Mouse (Mus musculus): ENCODE measurements around the gene Micall2. TPM values are rescaled to one million over a fixed set of nuclear protein-coding genes. Genes with fewer than 3 reads are reported as not detected.

The Micall2 gene
- polyA plus RNA-seq, 1 experiment from 2014 or later: 6.6 TPM

DNA sequence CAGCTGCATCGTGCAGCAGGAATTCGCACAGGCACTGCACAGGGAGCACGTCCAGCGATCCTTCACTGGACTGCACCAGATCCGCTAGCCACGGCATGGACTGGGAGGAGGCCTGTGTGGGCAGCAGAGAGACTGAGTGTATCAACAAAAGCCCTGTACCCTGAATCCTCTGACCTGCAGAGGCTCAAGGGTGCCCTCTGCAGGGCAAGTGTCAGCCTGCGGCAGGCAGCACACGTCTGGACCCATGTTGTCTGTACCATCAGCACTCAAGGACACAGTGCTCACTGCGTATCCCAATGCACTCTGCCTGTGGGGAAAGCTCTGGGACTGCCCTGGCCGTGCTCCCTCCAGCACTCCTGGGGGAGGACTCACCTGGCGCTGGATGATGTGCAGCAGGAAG lies 28.2 kb upstream of the Micall2 start:
- no peaks in the 10 kb centered on the region for H3K9me3 ChIP-seq (ENCODE audit: control insufficient read depth, low read length)
- H3K9ac ChIP-seq (ENCODE audit: low read length): no peak overlapping the region
- TF ChIP-seq CTCF (IDR thresholded peaks at IDR 0.05; ENCODE audit: low read depth): peak; percentile 69
- TF ChIP-seq EP300 (optimal IDR thresholded peaks at IDR 0.05): no peak
- DNase-seq (ENCODE audit: low spot score) (peak; percentile 47), ATAC-seq (ENCODE audit: low FRiP score, low TSS enrichment) (0 out of 2 replicates have a peak, but pooled peaks have one; percentile 7)
- peaks cover 33% of the 10 kb centered on the region for H3K36me3 ChIP-seq (ENCODE audit: control insufficient read depth, insufficient read depth, low read length)
- H3K4me3 ChIP-seq (ENCODE audit: low read depth, low read length): no peak overlapping the region
- H3K27ac ChIP-seq (replicated peaks): no peak overlapping the region
- H3K27me3 ChIP-seq (ENCODE audit: control insufficient read depth, insufficient read depth, low read length): no peaks in the 10 kb centered on the region
- no peak overlapping the region for H3K4me2 ChIP-seq (replicated peaks; ENCODE audit: low read depth)
- H3K4me1 ChIP-seq (replicated peaks; ENCODE audit: control insufficient read depth, insufficient read depth): no peaks in the 10 kb centered on the region
- whole genome bisulfite sequencing: 70% methylated on average over 11 of the region's 11 CpGs

GRCm38 (mm10) chr5:139758096-139758495 lies 22.0 kb upstream of the Micall2 start:
- H3K36me3 ChIP-seq (ENCODE audit: control insufficient read depth, insufficient read depth, low read length): peaks cover 45% of the 10 kb centered on the region
- no peak for DNase-seq (ENCODE audit: low spot score)
- no peak overlapping the region for H3K9ac ChIP-seq (ENCODE audit: low read length)
- H3K27me3 ChIP-seq (ENCODE audit: control insufficient read depth, insufficient read depth, low read length): no peaks in the 10 kb centered on the region
- H3K4me2 ChIP-seq (replicated peaks; ENCODE audit: low read depth): no peak overlapping the region
- WGBS: 83% methylated on average over 16 of the region's 16 CpGs
- no peaks in the 10 kb centered on the region for H3K4me1 ChIP-seq (replicated peaks; ENCODE audit: control insufficient read depth, insufficient read depth)
- no peaks in the 10 kb centered on the region for H3K9me3 ChIP-seq (ENCODE audit: control insufficient read depth, low read length)
- TF ChIP-seq CTCF (IDR thresholded peaks at IDR 0.05; ENCODE audit: low read depth): no peak
- TF ChIP-seq EP300 (optimal IDR thresholded peaks at IDR 0.05): no peak
- no peak overlapping the region for H3K4me3 ChIP-seq (ENCODE audit: low read depth, low read length)
- H3K27ac ChIP-seq (replicated peaks): no peak overlapping the region
- no peak for ATAC-seq (ENCODE audit: low FRiP score, low TSS enrichment)

DNA sequence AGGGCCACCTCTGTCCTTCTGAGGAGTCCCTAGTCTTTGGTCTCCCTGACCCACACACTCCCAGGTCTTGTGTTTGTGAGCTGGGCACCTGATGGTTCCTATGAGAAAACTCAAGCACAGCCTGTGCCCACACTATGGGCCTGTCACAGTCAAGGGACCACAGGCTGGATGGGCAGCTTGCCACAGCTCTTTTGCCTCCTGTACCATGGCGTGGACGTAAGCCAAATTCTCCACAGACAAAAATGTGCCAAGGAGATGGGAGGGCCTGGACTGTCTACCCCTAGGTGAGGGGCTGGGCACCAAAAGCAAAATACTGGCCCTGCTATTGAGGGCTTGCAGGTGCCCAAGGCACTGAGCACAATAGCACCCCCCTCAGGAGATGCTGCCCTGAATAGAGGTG lies 20.4 kb upstream of the Micall2 start:
- Histone ChIP-seq H3K4me1 (replicated peaks; ENCODE audit: control insufficient read depth, insufficient read depth) (no peaks in the 10 kb centered on the region), H3K27ac (replicated peaks) (no peak overlapping the region), H3K36me3 (ENCODE audit: control insufficient read depth, insufficient read depth, low read length) (peaks cover 36% of the 10 kb centered on the region), H3K9ac (ENCODE audit: low read length) (no peak overlapping the region), H3K27me3 (ENCODE audit: control insufficient read depth, insufficient read depth, low read length) (no peaks in the 10 kb centered on the region), H3K9me3 (ENCODE audit: control insufficient read depth, low read length) (no peaks in the 10 kb centered on the region), H3K4me3 (ENCODE audit: low read depth, low read length) (no peak overlapping the region), H3K4me2 (replicated peaks; ENCODE audit: low read depth) (no peak overlapping the region)
- WGBS: 88% methylated on average over 2 of the region's 2 CpGs
- ATAC-seq (ENCODE audit: low FRiP score, low TSS enrichment): no peak
- no peak for TF ChIP-seq CTCF (IDR thresholded peaks at IDR 0.05; ENCODE audit: low read depth)
- no peak for TF ChIP-seq EP300 (optimal IDR thresholded peaks at IDR 0.05)
- no peak for DNase-seq (ENCODE audit: low spot score)

GRCm38 (mm10) chr5:139756135-139756534 lies 20.0 kb upstream of the Micall2 start:
- no peak overlapping the region for H3K9ac ChIP-seq (ENCODE audit: low read length)
- DNase-seq (ENCODE audit: low spot score): no peak
- no peaks in the 10 kb centered on the region for H3K4me1 ChIP-seq (replicated peaks; ENCODE audit: control insufficient read depth, insufficient read depth)
- H3K27ac ChIP-seq (replicated peaks): no peak overlapping the region
- no peaks in the 10 kb centered on the region for H3K27me3 ChIP-seq (ENCODE audit: control insufficient read depth, insufficient read depth, low read length)
- TF ChIP-seq CTCF (IDR thresholded peaks at IDR 0.05; ENCODE audit: low read depth): no peak
- TF ChIP-seq EP300 (optimal IDR thresholded peaks at IDR 0.05): no peak
- H3K4me2 ChIP-seq (replicated peaks; ENCODE audit: low read depth): no peak overlapping the region
- WGBS: 85% methylated on average over 12 of the region's 12 CpGs
- H3K9me3 ChIP-seq (ENCODE audit: control insufficient read depth, low read length): no peaks in the 10 kb centered on the region
- H3K36me3 ChIP-seq (ENCODE audit: control insufficient read depth, insufficient read depth, low read length): peaks cover 39% of the 10 kb centered on the region
- no peak for ATAC-seq (ENCODE audit: low FRiP score, low TSS enrichment)
- H3K4me3 ChIP-seq (ENCODE audit: low read depth, low read length): no peak overlapping the region

- WGBS: 24% methylated on average over 12 of the region's 12 CpGs
- no peaks in the 10 kb centered on the region for H3K9me3 ChIP-seq (ENCODE audit: control insufficient read depth, low read length)
- H3K27ac ChIP-seq (replicated peaks): no peak overlapping the region
- peak; percentile 70 for DNase-seq (ENCODE audit: low spot score)
- no peak overlapping the region for H3K4me3 ChIP-seq (ENCODE audit: low read depth, low read length)
- no peaks in the 10 kb centered on the region for H3K4me1 ChIP-seq (replicated peaks; ENCODE audit: control insufficient read depth, insufficient read depth)
- H3K27me3 ChIP-seq (ENCODE audit: control insufficient read depth, insufficient read depth, low read length): no peaks in the 10 kb centered on the region
- no peak overlapping the region for H3K9ac ChIP-seq (ENCODE audit: low read length)
- ATAC-seq (ENCODE audit: low FRiP score, low TSS enrichment): no peak
- peak; percentile 84 for TF ChIP-seq CTCF (IDR thresholded peaks at IDR 0.05; ENCODE audit: low read depth)
- no peak for TF ChIP-seq EP300 (optimal IDR thresholded peaks at IDR 0.05)
- no peak overlapping the region for H3K4me2 ChIP-seq (replicated peaks; ENCODE audit: low read depth)
- peaks cover 34% of the 10 kb centered on the region for H3K36me3 ChIP-seq (ENCODE audit: control insufficient read depth, insufficient read depth, low read length)
Observed at GRCm38 (mm10) chr5:139754753-139755152, 18.6 kb upstream of the Micall2 start.

DNA sequence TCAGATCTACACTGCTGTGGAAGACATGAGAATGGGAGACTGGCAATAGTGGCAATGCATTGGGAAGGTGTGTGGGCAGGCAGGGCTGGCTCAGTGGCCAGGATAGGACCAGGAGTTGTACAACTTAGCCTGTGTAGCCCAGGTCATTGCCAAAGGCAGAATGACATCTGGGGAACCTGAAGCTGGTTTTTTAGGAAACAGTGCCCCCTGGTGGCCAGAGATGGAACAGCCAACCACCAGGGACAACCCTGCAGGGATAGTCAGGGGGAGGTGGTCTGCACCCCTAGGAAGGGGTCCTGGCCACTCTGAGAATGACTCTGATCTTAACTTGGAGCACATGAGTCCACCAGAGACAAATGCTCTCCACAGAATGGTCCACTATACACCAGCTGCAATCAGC lies 14.4 kb upstream of the Micall2 start:
- no peaks in the 10 kb centered on the region for H3K27me3 ChIP-seq (ENCODE audit: control insufficient read depth, insufficient read depth, low read length)
- TF ChIP-seq EP300 (optimal IDR thresholded peaks at IDR 0.05) (no peak), CTCF (IDR thresholded peaks at IDR 0.05; ENCODE audit: low read depth) (peak; percentile 95)
- no peak overlapping the region for H3K9ac ChIP-seq (ENCODE audit: low read length)
- H3K4me3 ChIP-seq (ENCODE audit: low read depth, low read length): no peak overlapping the region
- H3K4me2 ChIP-seq (replicated peaks; ENCODE audit: low read depth): no peak overlapping the region
- H3K27ac ChIP-seq (replicated peaks): no peak overlapping the region
- peaks cover 8% of the 10 kb centered on the region for H3K36me3 ChIP-seq (ENCODE audit: control insufficient read depth, insufficient read depth, low read length)
- no peaks in the 10 kb centered on the region for H3K9me3 ChIP-seq (ENCODE audit: control insufficient read depth, low read length)
- H3K4me1 ChIP-seq (replicated peaks; ENCODE audit: control insufficient read depth, insufficient read depth): no peaks in the 10 kb centered on the region
- peak; percentile 75 for DNase-seq (ENCODE audit: low spot score)
- no peak for ATAC-seq (ENCODE audit: low FRiP score, low TSS enrichment)

Measured in stomach, postnatal 0 days (tissue).